Mouse (Mus musculus): ENCODE measurements at regions not wholly inside any gene's neighbourhood (a gene's known extent, or its start where the extent isn't known, plus 50 kb on each side); places are given as distances from the start of the nearest gene placed in this dataset.
"Not testable (repeated sequence)": the region's sequence is repeated elsewhere in the genome, so short reads cannot be mapped to it uniquely, and the experiment has no call there.

- no peaks in the 10 kb centered on the region for H3K4me1 ChIP-seq (ENCODE audit: insufficient read depth)
- ATAC-seq (no peak), DNase-seq (no peak)
- no peak overlapping the region for H3K9ac ChIP-seq
- H3K36me3 ChIP-seq (ENCODE audit: insufficient read depth) = no peaks in the 10 kb centered on the region
- WGBS = 72% methylated on average over 1 of the region's 2 CpGs
- H3K9me3 ChIP-seq (ENCODE audit: low read length) = no peaks in the 10 kb centered on the region
- H3K4me2 ChIP-seq (ENCODE audit: low read depth) = no peak overlapping the region
- TF ChIP-seq CTCF (IDR thresholded peaks at IDR 0.05; ENCODE audit: low read depth) = no peak
- H3K4me3 ChIP-seq (ENCODE audit: low read depth, low read length) = no peak overlapping the region
- no peak overlapping the region for H3K27ac ChIP-seq (ENCODE audit: low read depth, low read length)
- no peaks in the 10 kb centered on the region for H3K27me3 ChIP-seq (ENCODE audit: insufficient read depth, low read length)
Measured at GRCm38 (mm10) chr1:17545311-17545710, 600.4 kb downstream of the Crisp4 start.

- Histone ChIP-seq H3K9ac (no peak overlapping the region), H3K27ac (ENCODE audit: low read depth, low read length) (no peak overlapping the region), H3K36me3 (ENCODE audit: insufficient read depth) (no peaks in the 10 kb centered on the region), H3K27me3 (ENCODE audit: insufficient read depth, low read length) (no peaks in the 10 kb centered on the region), H3K9me3 (ENCODE audit: low read length) (no peaks in the 10 kb centered on the region), H3K4me3 (ENCODE audit: low read depth, low read length) (no peak overlapping the region), H3K4me2 (ENCODE audit: low read depth) (no peak overlapping the region), H3K4me1 (ENCODE audit: insufficient read depth) (no peaks in the 10 kb centered on the region)
- TF ChIP-seq CTCF (IDR thresholded peaks at IDR 0.05; ENCODE audit: low read depth) = no peak
- no peak for ATAC-seq
- DNase-seq = no peak
Measured at GRCm38 (mm10) chr1:17538160-17538559, 607.5 kb downstream of the Crisp4 start.

- ATAC-seq, H3K9ac ChIP-seq: not testable (repeated sequence)
Measured at GRCm38 (mm10) chr1:17531291-17531690, 614.4 kb downstream of the Crisp4 start.

GRCm38 (mm10) chr1:17520118-17520517 is 625.6 kb downstream of the Crisp4 start:
- no peak overlapping the region for H3K9ac ChIP-seq
- H3K36me3 ChIP-seq (ENCODE audit: insufficient read depth) = no peaks in the 10 kb centered on the region
- no peak overlapping the region for H3K27ac ChIP-seq (ENCODE audit: low read depth, low read length)
- no peak for TF ChIP-seq CTCF (IDR thresholded peaks at IDR 0.05; ENCODE audit: low read depth)
- no peak for ATAC-seq
- no peak for DNase-seq
- no peak overlapping the region for H3K4me3 ChIP-seq (ENCODE audit: low read depth, low read length)
- H3K4me1 ChIP-seq (ENCODE audit: insufficient read depth) = no peaks in the 10 kb centered on the region
- H3K4me2 ChIP-seq (ENCODE audit: low read depth) = no peak overlapping the region
- no peaks in the 10 kb centered on the region for H3K9me3 ChIP-seq (ENCODE audit: low read length)
- no peaks in the 10 kb centered on the region for H3K27me3 ChIP-seq (ENCODE audit: insufficient read depth, low read length)
- 80% methylated on average over 2 of the region's 2 CpGs for WGBS

More at GRCm38 (mm10) chr1:17531291-17531690, 614.4 kb downstream of the Crisp4 start:
- not testable (repeated sequence) for H3K4me3 ChIP-seq (ENCODE audit: low read depth, low read length); DNase-seq; H3K27me3 ChIP-seq (ENCODE audit: insufficient read depth, low read length); H3K9me3 ChIP-seq (ENCODE audit: low read length); H3K27ac ChIP-seq (ENCODE audit: low read depth, low read length); H3K4me1 ChIP-seq (ENCODE audit: insufficient read depth); H3K4me2 ChIP-seq (ENCODE audit: low read depth); H3K36me3 ChIP-seq (ENCODE audit: insufficient read depth)

GRCm38 (mm10) chr1:17506125-17507112 is 639.3 kb downstream of the Crisp4 start:
- Histone ChIP-seq H3K27ac (ENCODE audit: low read depth, low read length) (no peak overlapping the region), H3K4me2 (ENCODE audit: low read depth) (no peak overlapping the region), H3K9me3 (ENCODE audit: low read length) (no peaks in the 10 kb centered on the region), H3K9ac (no peak overlapping the region), H3K4me1 (ENCODE audit: insufficient read depth) (no peaks in the 10 kb centered on the region), H3K4me3 (ENCODE audit: low read depth, low read length) (no peak overlapping the region), H3K27me3 (ENCODE audit: insufficient read depth, low read length) (no peaks in the 10 kb centered on the region), H3K36me3 (ENCODE audit: insufficient read depth) (no peaks in the 10 kb centered on the region)
- no peak for TF ChIP-seq CTCF (IDR thresholded peaks at IDR 0.05; ENCODE audit: low read depth)
- ATAC-seq (no peak), DNase-seq (no peak)
- WGBS = 88% methylated on average over 6 of the region's 6 CpGs

- DNase-seq = no peak
- H3K4me1 ChIP-seq (ENCODE audit: insufficient read depth) = no peaks in the 10 kb centered on the region
- 84% methylated on average over 3 of the region's 3 CpGs for WGBS
Measured at GRCm38 (mm10) chr1:17493596-17493995, 652.1 kb downstream of the Crisp4 start.

GRCm38 (mm10) chr1:17489854-17490202 is 655.9 kb downstream of the Crisp4 start:
- H3K4me1 ChIP-seq (ENCODE audit: insufficient read depth); H3K9me3 ChIP-seq (ENCODE audit: low read length); H3K4me3 ChIP-seq (ENCODE audit: low read depth, low read length); ATAC-seq; H3K4me2 ChIP-seq (ENCODE audit: low read depth); DNase-seq; H3K36me3 ChIP-seq (ENCODE audit: insufficient read depth); H3K27me3 ChIP-seq (ENCODE audit: insufficient read depth, low read length); H3K27ac ChIP-seq (ENCODE audit: low read depth, low read length); H3K9ac ChIP-seq: not testable (repeated sequence)

More at GRCm38 (mm10) chr1:17493596-17493995, 652.1 kb downstream of the Crisp4 start:
- no peak overlapping the region for H3K4me2 ChIP-seq (ENCODE audit: low read depth)
- no peak for TF ChIP-seq CTCF (IDR thresholded peaks at IDR 0.05; ENCODE audit: low read depth)
- H3K36me3 ChIP-seq (ENCODE audit: insufficient read depth) = no peaks in the 10 kb centered on the region
- no peak overlapping the region for H3K9ac ChIP-seq
- H3K27me3 ChIP-seq (ENCODE audit: insufficient read depth, low read length) = no peaks in the 10 kb centered on the region
- ATAC-seq = no peak
- H3K9me3 ChIP-seq (ENCODE audit: low read length) = no peaks in the 10 kb centered on the region
- no peak overlapping the region for H3K27ac ChIP-seq (ENCODE audit: low read depth, low read length)
- H3K4me3 ChIP-seq (ENCODE audit: low read depth, low read length) = no peak overlapping the region

- H3K27ac ChIP-seq (ENCODE audit: low read depth, low read length); H3K9me3 ChIP-seq (ENCODE audit: low read length); H3K4me2 ChIP-seq (ENCODE audit: low read depth); ATAC-seq; H3K36me3 ChIP-seq (ENCODE audit: insufficient read depth); H3K4me3 ChIP-seq (ENCODE audit: low read depth, low read length); DNase-seq; H3K9ac ChIP-seq; H3K27me3 ChIP-seq (ENCODE audit: insufficient read depth, low read length); H3K4me1 ChIP-seq (ENCODE audit: insufficient read depth): not testable (repeated sequence)
- WGBS = 65% methylated on average over 6 of the region's 6 CpGs
Measured at GRCm38 (mm10) chr1:17489192-17489853, 656.4 kb downstream of the Crisp4 start.
